Mouse (Mus musculus) adrenal gland, adult 2 months (tissue): Measurements from ENCODE around the gene Cops7a. TPM values are rescaled to one million over a fixed set of nuclear protein-coding genes. Genes with fewer than 3 reads are reported as not detected.

Experiments
- DNase-seq: peaks from one replicate; pipeline ENCODE4 v3.0.0; 2021
- polyA plus RNA-seq: library from polyadenylated mRNA; depleted of rRNA; stranded (reverse); fragments of >200 nt; gene quantifications from 2 replicates; pipeline ENCODE4 v1.2.3, GENCODE M21; 2012
- total RNA-seq, 2 experiments: library from RNA; stranded (reverse); gene quantifications; 2 replicates each; pipeline ENCODE4 v1.2.3; 2021

Gene Cops7a
- total and polyA plus RNA-seq, 3 experiments, result 128 to 384 (median 152) TPM

GRCm38 (mm10) chr6:124959960-124960359 lies 5.4 kb downstream of the Cops7a start:
- no peak for DNase-seq

- DNase-seq, result no peak
Measured at GRCm38 (mm10) chr6:124958127-124958526, 7.2 kb downstream of the Cops7a start.

- DNase-seq, result no peak
Measured at GRCm38 (mm10) chr6:124955212-124955611, 10.1 kb downstream of the Cops7a start.

GRCm38 (mm10) chr6:124953991-124954715 lies 11.2 kb downstream of the Cops7a start:
- no peak for DNase-seq

GRCm38 (mm10) chr6:124943526-124943925 lies 21.8 kb downstream of the Cops7a start:
- DNase-seq, result no peak

- no peak for DNase-seq
Measured at GRCm38 (mm10) chr6:124941679-124942078, 23.7 kb downstream of the Cops7a start.

GRCm38 (mm10) chr6:124938554-124938953 lies 26.8 kb downstream of the Cops7a start:
- DNase-seq, result no peak

- DNase-seq, result no peak
Measured at GRCm38 (mm10) chr6:124937493-124937892, 27.8 kb downstream of the Cops7a start.

GRCm38 (mm10) chr6:124936681-124937080 lies 28.7 kb downstream of the Cops7a start:
- DNase-seq, result no peak

GRCm38 (mm10) chr6:124934670-124935069 lies 30.7 kb downstream of the Cops7a start:
- DNase-seq, result no peak

GRCm38 (mm10) chr6:124933127-124933526 lies 32.2 kb downstream of the Cops7a start:
- DNase-seq, result no peak

- DNase-seq, result peak; percentile 12
Measured at GRCm38 (mm10) chr6:124932314-124932695, 33.0 kb downstream of the Cops7a start.

GRCm38 (mm10) chr6:124931525-124932313 lies 33.6 kb downstream of the Cops7a start:
- no peak for DNase-seq

GRCm38 (mm10) chr6:124930754-124931524 lies 34.4 kb downstream of the Cops7a start, which contains the start of gene Mlf2:
Mlf2 (plus strand) TSS chr6:124931386.
- peak; percentile 99 for DNase-seq

GRCm38 (mm10) chr6:124930231-124930630 lies 35.1 kb downstream of the Cops7a start:
- peak; percentile 58 for DNase-seq

GRCm38 (mm10) chr6:124925941-124926340 lies 39.4 kb downstream of the Cops7a start:
- peak; percentile 70 for DNase-seq

GRCm38 (mm10) chr6:124925173-124925793 lies 40.1 kb downstream of the Cops7a start:
- DNase-seq, result peak; percentile 9

GRCm38 (mm10) chr6:124921539-124921938 lies 43.8 kb downstream of the Cops7a start:
- DNase-seq, result peak; percentile 8

- DNase-seq, result no peak
Measured at GRCm38 (mm10) chr6:124920318-124921085, 44.8 kb downstream of the Cops7a start.

GRCm38 (mm10) chr6:124919695-124920317 lies 45.5 kb downstream of the Cops7a start, which contains the start of gene Ptms:
Ptms (minus strand) TSS chr6:124920103.
- peak; percentile 98 for DNase-seq
